Mouse (Mus musculus) heart, embryonic 13.5 days (tissue): Measurements from ENCODE around the gene Rap1gap2. TPM values are rescaled to one million over a fixed set of nuclear protein-coding genes. Genes with fewer than 3 reads are reported as not detected.
A peak's percentile ranks its signal among the peaks of the same experiment; 100 is the strongest.

Experiments used
- ATAC-seq: fragments of 200-750 bp; cut with Nextera tagmentation; 2 replicates; pipeline ENCODE4 v1.8.0; 2017; ENCODE audit warnings: moderate TSS enrichment; ENCODE audit not compliant: insufficient number of reproducible peaks, low FRiP score, low TSS enrichment; ENCODE audit errors: extremely low read depth
- H3K27ac ChIP-seq: fragments of 300-500 bp; sonication (generic); replicated peaks from 2 replicates; pipeline ENCODE4 v1.5.1; 2015; ENCODE audit warnings: moderate library complexity, mild to moderate bottlenecking, inconsistent platforms
- H3K27me3 ChIP-seq: fragments of 300-500 bp; sonication (generic); replicated peaks from 2 replicates; pipeline ENCODE4 v1.6.1; 2015; ENCODE audit warnings: mild to moderate bottlenecking, inconsistent platforms
- H3K36me3 ChIP-seq: fragments of 300-500 bp; sonication (generic); 2 replicates; pipeline ENCODE4 v1.6.1; 2015; ENCODE audit warnings: mild to moderate bottlenecking, inconsistent platforms
- H3K4me1 ChIP-seq: fragments of 300-500 bp; sonication (generic); 2 replicates; pipeline ENCODE4 v1.6.1; 2015; ENCODE audit warnings: inconsistent platforms
- H3K4me2 ChIP-seq: fragments of 300-500 bp; sonication (generic); 2 replicates; pipeline ENCODE4 v1.6.1; 2015; ENCODE audit warnings: inconsistent platforms, mild to moderate bottlenecking, moderate library complexity
- H3K4me3 ChIP-seq: fragments of 300-500 bp; sonication (generic); 2 replicates; pipeline ENCODE4 v1.5.1; 2015; ENCODE audit warnings: moderate library complexity, mild to moderate bottlenecking, inconsistent platforms
- H3K9ac ChIP-seq: fragments of 300-500 bp; sonication (generic); 2 replicates; pipeline ENCODE4 v1.6.1; 2015; ENCODE audit warnings: inconsistent platforms, mild to moderate bottlenecking, moderate library complexity
- H3K9me3 ChIP-seq: fragments of 300-500 bp; sonication (generic); 2 replicates; pipeline ENCODE4 v1.6.1; 2016; ENCODE audit warnings: inconsistent platforms
- WGBS: fragments of 180-500 bp; shearing (Covaris S2); methylation state at CpG from one replicate; pipeline ENCODE4 v1.1.7; 2015; ENCODE audit warnings: mixed read lengths; 5-methylcytosine and 5-hydroxymethylcytosine counted together
- polyA plus RNA-seq: library from polyadenylated mRNA; unstranded; fragments of >200 nt; fragmentation: Nextera tagmentation; extraction: Ambion mirVana; gene quantifications from 2 replicates; pipeline ENCODE4 v1.2.1, GENCODE M21; 2015

The Rap1gap2 gene
- polyA plus RNA-seq, 1 experiment from 2014 or later, result 3.1 TPM

DNA sequence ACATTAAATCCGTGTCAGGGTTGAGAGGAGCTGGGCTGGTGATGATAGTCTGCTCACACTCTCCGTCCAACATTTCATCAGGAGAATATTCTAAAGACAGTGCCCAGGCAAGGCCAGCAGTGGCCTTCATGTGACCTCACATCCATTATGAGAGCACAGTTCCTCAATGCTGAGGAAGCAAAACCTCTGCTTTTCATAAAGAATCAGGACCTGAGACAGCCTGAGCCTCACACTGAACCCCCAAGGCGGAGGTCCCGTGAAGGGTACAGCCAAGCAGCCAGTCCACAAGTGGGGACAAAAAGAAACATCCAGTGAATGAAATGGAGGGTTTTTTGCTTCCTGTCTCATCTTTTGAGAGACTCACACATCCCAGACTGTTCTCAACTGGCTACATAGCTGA is 78.3 kb downstream of the Rap1gap2 start:
- Histone ChIP-seq H3K27me3 (0 out of 2 replicates have a peak, but pooled peaks cover 6% of the 10 kb centered on the region), H3K9ac (no peak overlapping the region), H3K36me3 (no peaks in the 10 kb centered on the region), H3K9me3 (no peaks in the 10 kb centered on the region), H3K27ac (no peak overlapping the region), H3K4me1 (peaks cover 28% of the 10 kb centered on the region), H3K4me2 (no peak overlapping the region), H3K4me3 (no peak overlapping the region)
- ATAC-seq, result no peak
- 51% methylated on average over 4 of the region's 4 CpGs for WGBS

DNA sequence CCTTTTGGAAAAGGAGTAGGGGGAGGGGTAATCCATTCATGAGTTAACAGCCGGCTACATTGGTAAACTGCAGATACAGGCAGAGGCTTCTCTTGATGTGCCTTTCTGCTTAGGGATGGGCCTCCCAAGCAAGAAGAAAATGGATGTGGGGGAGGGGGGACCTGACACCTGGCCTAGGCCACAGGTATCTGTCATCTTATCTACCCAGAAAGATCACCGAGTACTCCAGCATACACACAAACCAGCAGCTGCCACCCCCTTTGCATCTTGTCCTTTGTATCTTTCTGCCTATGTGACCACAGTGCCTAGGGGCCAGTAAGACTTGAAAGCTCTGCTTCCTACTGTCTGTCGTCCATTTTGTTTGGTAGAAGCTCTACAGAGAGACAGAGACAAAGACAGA is 79.0 kb downstream of the Rap1gap2 start:
- Histone ChIP-seq H3K4me2 (no peak overlapping the region), H3K9ac (no peak overlapping the region), H3K9me3 (no peaks in the 10 kb centered on the region), H3K4me3 (no peak overlapping the region), H3K4me1 (peaks cover 35% of the 10 kb centered on the region), H3K36me3 (no peaks in the 10 kb centered on the region), H3K27me3 (0 out of 2 replicates have a peak, but pooled peaks cover 8% of the 10 kb centered on the region), H3K27ac (no peak overlapping the region)
- no peak for ATAC-seq
- 34% methylated on average over 3 of the region's 3 CpGs for WGBS

DNA sequence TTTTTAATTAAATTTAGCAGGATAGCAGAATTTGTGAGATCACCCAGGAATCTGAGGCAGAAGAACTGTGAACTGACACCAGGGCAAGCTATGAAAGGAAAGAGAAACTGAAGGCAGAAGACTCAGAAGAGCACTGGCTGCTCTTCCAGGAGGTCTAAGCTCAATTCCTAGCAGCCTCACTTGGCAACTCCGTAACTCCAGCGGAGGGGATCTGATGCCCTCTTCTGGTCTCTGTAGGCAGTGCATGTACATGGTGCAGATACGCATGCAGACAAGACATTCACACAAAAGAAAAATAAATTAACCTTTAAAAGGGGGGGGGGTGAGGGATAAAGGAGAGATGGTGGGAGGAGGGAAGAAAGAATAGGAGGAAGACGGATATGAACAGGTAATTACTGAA is 80.9 kb downstream of the Rap1gap2 start:
- Histone ChIP-seq H3K9ac (no peak overlapping the region), H3K36me3 (no peaks in the 10 kb centered on the region), H3K27me3 (peaks cover 15% of the 10 kb centered on the region; the same call in 1 of the 2 replicates), H3K4me3 (no peak overlapping the region), H3K4me2 (no peak overlapping the region), H3K9me3 (no peaks in the 10 kb centered on the region), H3K27ac (no peak overlapping the region), H3K4me1 (peaks cover 34% of the 10 kb centered on the region)
- WGBS, result 65% methylated on average over 4 of the region's 4 CpGs
- no peak for ATAC-seq

DNA sequence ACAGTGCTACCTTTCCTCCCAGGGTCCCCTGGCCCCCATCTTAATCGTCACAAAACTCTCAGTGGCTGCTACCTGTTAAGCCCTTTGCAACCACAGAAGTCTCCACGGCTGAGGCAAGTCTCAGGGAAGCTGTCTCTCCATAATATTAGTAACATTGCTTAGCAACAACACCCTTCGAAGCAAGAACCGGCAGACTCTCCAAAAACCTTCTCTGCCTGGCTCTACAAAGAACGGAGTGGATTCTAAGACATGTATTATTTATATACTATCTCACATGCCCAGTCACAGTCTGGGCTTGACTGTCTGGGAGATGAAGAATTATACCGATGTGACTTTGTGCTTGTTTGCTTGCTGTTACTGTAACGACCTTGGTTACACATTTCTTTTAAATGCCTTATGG is 83.2 kb downstream of the Rap1gap2 start:
- H3K4me1 ChIP-seq, result peaks cover 44% of the 10 kb centered on the region
- no peak overlapping the region for H3K4me2 ChIP-seq
- H3K27ac ChIP-seq, result no peak overlapping the region
- H3K9me3 ChIP-seq, result no peaks in the 10 kb centered on the region
- H3K36me3 ChIP-seq, result no peaks in the 10 kb centered on the region
- 52% methylated on average over 7 of the region's 7 CpGs for WGBS
- peaks cover 37% of the 10 kb centered on the region for H3K27me3 ChIP-seq
- no peak overlapping the region for H3K9ac ChIP-seq
- H3K4me3 ChIP-seq, result no peak overlapping the region
- no peak for ATAC-seq

DNA sequence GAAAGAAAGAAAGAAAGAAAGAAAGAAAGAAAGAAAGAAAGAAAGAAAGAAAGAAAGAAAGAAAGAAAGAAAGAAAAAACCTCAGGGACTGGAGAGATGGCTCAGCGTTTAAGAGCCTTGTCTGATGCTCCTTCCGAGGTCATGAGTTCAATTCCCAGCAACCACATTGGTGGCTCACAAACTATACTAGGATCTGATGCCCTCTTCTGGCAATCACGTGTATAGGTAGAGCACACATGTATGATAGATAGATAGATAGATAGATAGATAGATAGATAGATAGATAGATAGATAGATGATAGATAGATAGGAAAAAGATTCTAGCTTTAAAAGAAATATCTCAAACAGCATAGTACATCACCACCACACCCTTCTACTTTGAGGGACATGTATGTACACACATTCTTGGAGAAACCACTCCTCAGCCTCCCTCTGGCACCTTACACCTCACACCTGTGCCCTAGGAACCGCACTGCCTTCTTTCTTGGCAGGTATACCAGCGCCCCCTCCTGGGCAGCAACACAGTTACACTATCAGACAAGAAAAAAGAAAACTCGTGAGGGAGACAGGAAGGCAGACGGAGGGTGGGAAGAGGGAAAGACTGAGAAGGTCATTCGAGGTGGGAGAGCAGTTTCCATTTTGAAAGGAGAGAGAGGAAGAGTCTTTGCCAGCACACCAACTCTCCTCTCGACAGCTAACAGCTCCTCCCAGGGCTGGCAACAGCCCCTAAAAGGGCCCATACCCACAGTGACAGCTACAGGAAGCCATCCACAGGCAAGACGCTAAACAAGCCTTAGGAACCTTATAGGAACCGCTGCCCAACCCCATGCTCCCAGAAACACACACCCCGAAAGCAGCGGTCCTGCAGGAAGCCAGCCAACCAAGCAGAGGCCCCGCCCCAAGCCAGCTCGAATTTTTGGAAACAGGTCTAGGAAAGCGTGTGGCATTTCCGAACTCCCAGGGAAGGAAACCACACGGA is 84.2 kb downstream of the Rap1gap2 start:
- no peak for ATAC-seq
- H3K9ac ChIP-seq, result peak overlapping the region; percentile 70

DNA sequence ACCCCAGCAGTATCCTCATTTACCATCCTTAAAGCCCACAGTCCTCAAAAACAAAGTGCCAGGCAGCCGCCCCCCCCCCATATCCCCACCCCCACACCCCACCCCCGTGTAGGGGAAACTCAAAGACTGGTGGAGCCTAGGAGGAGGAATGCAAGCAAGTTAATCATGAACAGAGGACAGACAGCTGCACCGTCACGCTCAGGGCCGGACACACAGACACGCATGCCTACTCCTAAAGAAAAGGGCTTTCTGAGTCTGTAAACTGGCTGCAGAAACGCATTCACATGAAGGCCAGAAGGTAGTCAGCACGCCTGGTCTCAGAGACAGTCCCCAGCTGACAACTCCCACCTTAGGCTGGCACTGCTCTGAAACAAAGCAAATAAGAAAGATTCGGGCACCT is 85.1 kb downstream of the Rap1gap2 start:
- ATAC-seq, result no peak
- H3K4me1 ChIP-seq, result peaks cover 47% of the 10 kb centered on the region
- H3K36me3 ChIP-seq, result no peaks in the 10 kb centered on the region
- no peak overlapping the region for H3K4me2 ChIP-seq
- no peak overlapping the region for H3K4me3 ChIP-seq
- peaks cover 49% of the 10 kb centered on the region for H3K27me3 ChIP-seq
- H3K27ac ChIP-seq, result no peak overlapping the region
- H3K9ac ChIP-seq, result no peak overlapping the region
- WGBS, result 63% methylated on average over 9 of the region's 9 CpGs
- H3K9me3 ChIP-seq, result no peaks in the 10 kb centered on the region

More for the DNA sequence above, 84.2 kb downstream of the Rap1gap2 start:
- Histone ChIP-seq H3K36me3 (no peaks in the 10 kb centered on the region), H3K4me1 (peaks cover 41% of the 10 kb centered on the region), H3K27me3 (peaks cover 41% of the 10 kb centered on the region), H3K9me3 (no peaks in the 10 kb centered on the region), H3K27ac (no peak overlapping the region), H3K4me3 (peak overlapping the region; percentile 41), H3K4me2 (peak overlapping the region; percentile 67)
- WGBS, result 18% methylated on average over 18 of the region's 18 CpGs

DNA sequence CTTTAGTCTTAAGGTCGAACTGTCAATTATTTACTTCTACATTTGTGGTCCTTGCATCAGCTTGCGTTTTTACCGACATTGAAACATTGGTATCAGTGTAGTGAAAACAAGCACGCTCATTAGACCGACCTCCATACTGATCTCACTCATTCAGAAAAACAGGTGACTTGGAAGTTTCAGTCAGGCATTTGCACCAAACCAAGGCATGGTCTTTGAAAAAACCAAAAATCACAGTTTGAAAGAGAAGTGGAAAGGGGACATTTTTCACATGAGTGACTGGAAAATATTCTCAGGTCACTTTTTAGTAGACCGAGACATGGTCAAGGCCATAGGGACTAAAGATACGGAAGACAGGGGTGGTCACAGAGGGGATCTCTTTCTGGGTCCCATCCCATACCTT is 85.5 kb downstream of the Rap1gap2 start:
- Histone ChIP-seq H3K36me3 (no peaks in the 10 kb centered on the region), H3K9ac (no peak overlapping the region), H3K4me3 (no peak overlapping the region), H3K27me3 (peaks cover 51% of the 10 kb centered on the region), H3K27ac (no peak overlapping the region), H3K4me1 (peaks cover 51% of the 10 kb centered on the region), H3K9me3 (no peaks in the 10 kb centered on the region), H3K4me2 (no peak overlapping the region)
- 84% methylated on average over 7 of the region's 7 CpGs for WGBS
- ATAC-seq, result no peak

DNA sequence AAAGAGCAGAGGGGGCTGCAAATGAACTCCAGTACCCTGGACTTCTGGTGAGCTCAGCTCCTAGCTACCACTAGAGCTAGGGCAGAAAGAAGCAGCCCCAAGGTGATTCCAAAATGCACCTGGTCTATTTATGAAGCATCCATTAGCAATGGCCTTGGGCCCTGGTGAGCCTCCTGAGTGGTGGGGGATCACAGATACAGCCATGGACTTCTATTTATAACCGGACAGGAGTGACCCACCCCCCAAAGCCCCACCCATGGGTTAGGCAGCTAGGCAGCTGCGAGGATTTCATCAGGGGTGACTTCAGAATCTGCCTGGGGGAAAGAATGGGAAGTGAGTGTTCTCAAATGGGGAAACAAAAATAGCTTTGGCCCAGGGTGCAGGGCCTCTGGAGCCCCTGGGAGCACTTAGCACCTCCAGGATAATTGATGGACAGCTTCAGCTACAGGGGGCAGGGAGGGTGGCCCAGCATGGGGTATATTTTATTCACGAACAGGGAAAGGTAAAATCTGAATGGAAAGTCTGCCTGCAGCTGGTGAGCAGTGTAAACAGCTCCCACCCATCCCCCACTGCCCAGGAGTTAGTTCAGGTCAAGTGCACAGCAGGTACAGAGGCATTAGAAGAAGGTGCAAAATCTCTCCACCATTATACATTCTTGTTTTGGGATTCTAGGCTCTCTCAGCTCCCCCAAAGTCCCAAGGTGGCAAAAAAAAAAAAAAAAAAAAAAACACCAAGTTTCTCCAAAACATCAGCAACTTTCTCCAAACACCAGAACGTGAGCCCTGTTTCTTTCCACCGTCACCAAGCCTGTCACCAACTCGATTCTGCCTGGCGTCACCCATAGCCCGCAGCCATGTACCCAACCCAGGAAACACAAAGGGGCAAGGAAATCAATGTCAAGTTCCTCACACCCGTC is 86.4 kb downstream of the Rap1gap2 start:
- WGBS, result 50% methylated on average over 9 of the region's 9 CpGs
- H3K9me3 ChIP-seq, result no peaks in the 10 kb centered on the region
- ATAC-seq, result no peak
- H3K4me1 ChIP-seq, result peaks cover 60% of the 10 kb centered on the region
- 0 out of 2 replicates have a peak overlapping the region, but pooled peaks have one; percentile 10 for H3K9ac ChIP-seq
- peaks cover 57% of the 10 kb centered on the region for H3K27me3 ChIP-seq
- no peak overlapping the region for H3K4me3 ChIP-seq
- H3K27ac ChIP-seq, result peak overlapping the region; percentile 76
- H3K36me3 ChIP-seq, result no peaks in the 10 kb centered on the region
- peak overlapping the region; percentile 94 for H3K4me2 ChIP-seq

DNA sequence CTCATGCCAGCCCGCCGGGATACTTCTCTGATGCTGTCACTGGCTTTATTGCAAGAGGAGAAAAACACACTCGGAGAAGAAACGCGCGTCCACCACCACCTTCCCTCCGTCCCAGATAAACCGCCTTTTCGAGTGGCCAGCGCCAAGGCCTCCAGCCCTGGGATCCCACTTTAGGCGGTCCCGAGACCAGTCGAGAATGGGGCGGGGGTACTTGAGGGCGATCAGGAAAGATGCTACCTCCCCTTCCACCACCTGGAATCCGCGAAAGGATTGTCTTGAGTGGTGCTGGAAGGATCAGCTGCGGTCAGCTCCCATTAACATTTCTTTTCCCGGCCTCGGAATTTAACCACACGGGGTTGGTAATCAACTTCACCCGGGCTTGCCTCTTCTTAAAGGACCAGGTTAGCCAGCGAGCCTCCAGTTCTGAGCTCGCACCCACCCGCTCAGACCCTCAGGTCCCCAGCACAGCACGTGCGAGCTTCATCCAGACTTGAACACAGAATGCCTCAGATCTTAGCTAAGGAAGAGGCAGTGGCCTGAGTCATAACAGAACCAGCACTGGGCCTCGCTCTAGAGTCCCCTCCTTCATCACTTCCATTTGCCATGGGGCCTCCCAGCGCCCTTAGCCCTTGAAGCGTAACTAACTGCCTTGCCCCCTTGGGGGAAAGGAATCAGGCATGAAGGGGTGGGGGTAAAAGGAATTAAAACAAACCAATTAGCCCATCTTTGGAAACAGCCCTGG is 87.3 kb downstream of the Rap1gap2 start:
- ATAC-seq, result no peak
- Histone ChIP-seq H3K9me3 (no peaks in the 10 kb centered on the region), H3K27me3 (peaks cover 57% of the 10 kb centered on the region), H3K4me1 (peaks cover 63% of the 10 kb centered on the region), H3K9ac (peak overlapping the region; percentile 83), H3K4me3 (peak overlapping the region; percentile 73), H3K27ac (peak overlapping the region; percentile 76), H3K4me2 (peak overlapping the region; percentile 94), H3K36me3 (no peaks in the 10 kb centered on the region)
- 8% methylated on average over 30 of the region's 30 CpGs for WGBS

DNA sequence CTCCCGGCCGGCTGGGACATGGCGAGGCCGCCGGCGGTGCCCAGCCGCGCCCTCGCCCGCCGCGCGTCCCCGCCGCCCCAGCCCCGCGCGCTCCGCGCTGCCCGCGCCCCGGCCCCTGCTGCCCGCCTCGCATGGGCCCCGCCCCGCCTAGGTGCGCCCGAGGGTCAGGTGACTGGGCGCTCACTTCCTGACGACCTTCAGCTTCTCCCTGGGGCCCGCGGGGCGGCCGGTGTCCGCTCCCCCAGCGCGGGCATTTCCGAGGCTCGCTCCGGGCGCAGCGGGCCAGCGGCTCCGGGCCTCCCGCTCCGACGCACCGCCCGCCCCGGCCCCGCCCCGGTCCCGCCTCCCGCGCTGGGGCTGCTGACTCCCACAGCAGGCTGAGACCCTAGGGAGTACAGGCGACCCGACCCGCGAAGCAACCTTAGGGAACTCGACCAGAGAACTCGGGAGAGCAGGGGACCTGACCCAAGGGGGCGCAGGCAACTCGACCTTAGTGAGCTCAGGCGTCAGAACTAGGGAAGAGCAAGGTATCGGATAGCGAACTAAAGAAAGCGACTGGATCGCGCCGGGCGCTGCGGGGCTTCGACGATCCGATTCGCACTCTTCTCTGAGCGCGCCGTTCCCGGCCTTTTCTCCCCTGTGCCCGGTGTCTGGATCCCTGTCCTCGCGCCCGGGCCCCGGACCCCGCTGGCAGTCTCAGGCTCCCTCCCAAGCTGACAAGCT is 88.1 kb downstream of the Rap1gap2 start:
- H3K27me3 ChIP-seq, result peaks cover 54% of the 10 kb centered on the region
- WGBS, result 1% methylated on average over 84 of the region's 87 CpGs
- H3K4me3 ChIP-seq, result peak overlapping the region; percentile 73
- H3K4me1 ChIP-seq, result peaks cover 65% of the 10 kb centered on the region
- no peaks in the 10 kb centered on the region for H3K36me3 ChIP-seq
- H3K27ac ChIP-seq, result peak overlapping the region; percentile 76
- peak overlapping the region; percentile 94 for H3K4me2 ChIP-seq
- peak overlapping the region; percentile 83 for H3K9ac ChIP-seq
- ATAC-seq, result peak; percentile 29; the same call in 1 of the 2 replicates
- no peaks in the 10 kb centered on the region for H3K9me3 ChIP-seq
